Mouse (Mus musculus): ENCODE results near the gene Zic5.
"Not testable (repeated sequence)": the region's sequence is repeated elsewhere in the genome, so short reads cannot be mapped to it uniquely, and the experiment has no call there.

- not testable (repeated sequence) for TF ChIP-seq EP300, POLR2A (IDR thresholded peaks at IDR 0.05; ENCODE audit: insufficient read depth, low read depth, low read length)
These were observed 6.1 kb downstream of the Zic5 start for GRCm38 (mm10) chr14:122459332-122459731.

Measured in heart, adult 2 months (tissue).